Mouse (Mus musculus) retina, postnatal 1 day (tissue): ENCODE data around the gene Padi4.

Experiments
- DNase-seq: peaks from one replicate; pipeline ENCODE4 v3.0.0-alpha.2; 2012

Gene Padi4

DNA sequence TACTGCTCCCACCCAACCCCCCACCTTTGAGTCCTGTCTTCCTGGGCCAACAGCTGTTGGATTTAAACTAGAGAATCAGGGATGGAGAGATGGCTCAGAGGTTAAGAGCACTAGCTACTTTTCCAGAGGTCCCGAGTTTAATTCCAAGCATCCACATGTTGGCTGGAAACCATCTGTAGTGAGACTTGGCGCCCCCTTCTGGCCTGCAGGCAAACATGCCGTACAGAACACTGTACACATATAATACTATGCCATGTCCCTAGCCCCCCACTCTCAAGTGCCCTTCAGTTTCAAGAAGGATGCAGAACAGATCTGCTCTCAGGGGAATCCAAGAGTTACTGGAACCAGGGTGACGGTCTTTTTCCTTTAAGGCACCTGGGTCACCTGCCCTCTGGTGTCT lies 42.4 kb downstream of the Padi4 start:
- no peak for DNase-seq

DNA sequence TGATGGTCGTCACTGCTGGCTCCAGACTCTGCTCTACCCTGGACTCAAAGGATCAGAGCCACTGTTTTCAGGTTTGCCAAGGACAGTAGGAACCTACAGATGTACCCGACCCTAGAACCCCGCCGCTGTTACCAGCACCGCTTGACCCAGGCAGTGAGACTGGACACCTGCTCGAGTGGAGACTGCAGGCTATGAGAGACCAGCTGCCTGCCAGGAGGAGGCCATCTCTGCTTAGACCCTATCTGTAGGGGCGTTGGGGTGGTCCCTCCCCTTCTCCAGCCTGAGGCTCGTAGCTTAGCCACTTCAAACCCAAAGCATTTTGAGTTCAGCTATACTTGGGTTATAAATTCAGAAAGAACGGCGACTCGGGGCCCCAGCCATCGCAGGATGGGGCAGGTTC lies 47.1 kb downstream of the Padi4 start:
- no peak for DNase-seq

DNA sequence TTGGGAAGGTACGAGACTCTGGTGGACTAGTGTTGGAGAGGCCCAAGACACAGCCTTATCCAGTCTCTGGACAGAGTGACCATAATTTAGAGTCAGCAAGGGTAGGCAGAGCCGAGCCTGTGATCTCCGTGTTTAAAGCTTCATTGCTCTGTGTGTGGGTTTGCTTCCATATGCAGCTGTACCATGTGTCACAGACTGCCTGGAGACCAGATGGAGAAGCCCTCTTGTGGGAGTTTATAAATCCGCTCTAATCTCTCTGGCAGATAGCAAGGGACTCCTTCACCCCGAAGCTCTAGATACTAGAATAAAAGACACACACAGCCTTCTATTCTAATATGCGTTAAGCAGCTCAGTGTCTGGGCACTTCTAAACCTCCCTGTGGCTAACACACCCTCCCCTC lies 49.3 kb downstream of the Padi4 start:
- peak; percentile 76 for DNase-seq

DNA sequence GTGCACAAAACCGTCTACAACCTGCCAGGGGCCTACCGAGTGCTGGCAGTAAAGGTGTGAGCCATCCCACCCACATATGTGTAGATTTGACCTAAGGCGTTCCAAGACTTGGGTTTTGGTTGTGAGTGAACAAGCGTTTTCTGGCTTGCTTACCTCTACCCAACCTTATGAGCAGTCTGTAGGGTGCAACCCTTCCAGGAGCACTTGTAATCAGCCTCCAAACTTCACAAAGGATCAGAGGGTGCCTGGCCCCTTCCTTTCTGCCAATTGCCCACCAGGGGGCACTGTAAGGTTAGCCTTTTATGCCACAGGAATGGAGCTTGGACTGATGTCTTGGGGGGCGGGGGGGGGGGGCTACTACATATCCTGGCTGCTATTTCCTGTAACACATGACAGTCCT lies 50.2 kb downstream of the Padi4 start:
- peak; percentile 79 for DNase-seq

DNA sequence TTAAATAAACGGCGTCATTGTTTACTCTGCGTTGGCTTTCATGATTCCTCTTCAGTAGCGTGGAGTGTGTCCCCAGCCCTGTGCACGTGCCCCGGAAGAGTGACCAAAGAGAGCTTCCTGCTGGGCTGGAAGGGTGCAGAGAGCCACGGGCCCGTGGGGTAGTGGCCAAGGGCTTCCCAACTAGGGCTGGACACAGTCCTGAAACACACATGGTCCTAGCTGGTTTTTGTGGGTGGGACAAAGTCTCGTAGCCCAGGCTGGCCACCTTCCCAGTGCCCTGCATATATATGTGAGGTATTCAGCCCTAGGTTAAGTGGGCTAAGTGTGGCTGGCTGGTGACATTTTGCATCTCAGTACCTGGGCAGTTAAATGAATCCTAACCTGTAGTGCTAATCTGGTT lies 50.8 kb downstream of the Padi4 start:
- DNase-seq, result no peak

DNA sequence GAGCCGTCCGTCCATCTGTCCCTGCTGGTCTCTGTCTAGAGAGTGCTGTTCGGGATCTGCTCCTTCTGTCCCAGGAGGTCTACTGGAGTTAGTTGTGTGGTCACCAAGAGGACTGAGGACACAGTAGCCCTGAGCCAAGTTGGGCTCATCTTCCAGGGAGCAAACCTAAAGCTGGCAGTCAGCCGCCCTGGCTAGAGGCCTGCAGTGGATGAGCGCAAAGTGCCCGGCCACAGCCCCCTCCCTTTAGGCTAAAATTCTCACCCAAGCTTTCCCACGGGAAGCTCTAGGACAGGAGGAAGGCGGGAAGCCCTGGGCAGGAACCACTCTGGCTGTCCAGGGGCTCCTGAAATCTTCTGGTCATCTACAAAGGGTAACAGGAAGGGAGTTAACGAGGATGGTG lies 51.3 kb downstream of the Padi4 start:
- no peak for DNase-seq

DNA sequence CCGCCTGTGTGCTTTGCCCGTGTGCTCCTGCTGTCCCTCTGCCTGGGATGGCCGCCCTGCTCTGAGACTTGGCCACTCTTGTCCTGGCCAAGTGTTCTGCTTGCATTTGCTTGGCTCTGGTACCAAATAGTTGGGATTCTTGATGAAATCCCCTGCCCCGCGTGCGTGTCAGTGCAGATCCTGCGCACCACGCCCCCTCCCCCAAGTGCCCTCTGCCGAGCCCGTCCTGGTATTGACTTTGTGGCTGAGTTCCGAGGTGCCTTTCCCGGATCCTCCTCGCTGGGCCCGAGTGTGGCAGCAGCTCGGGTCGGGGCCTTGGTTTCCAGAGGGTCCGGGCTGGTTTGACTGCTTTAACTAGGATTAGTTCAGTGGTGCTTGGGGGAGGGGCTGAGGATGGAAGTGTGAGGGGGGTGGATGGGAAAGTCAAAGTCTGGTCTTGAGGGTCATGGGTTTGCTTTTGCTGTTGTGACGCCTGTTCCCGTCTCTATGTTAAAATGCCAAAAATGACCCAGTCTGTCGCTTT lies 52.0 kb downstream of the Padi4 start:
- DNase-seq, result no peak

DNA sequence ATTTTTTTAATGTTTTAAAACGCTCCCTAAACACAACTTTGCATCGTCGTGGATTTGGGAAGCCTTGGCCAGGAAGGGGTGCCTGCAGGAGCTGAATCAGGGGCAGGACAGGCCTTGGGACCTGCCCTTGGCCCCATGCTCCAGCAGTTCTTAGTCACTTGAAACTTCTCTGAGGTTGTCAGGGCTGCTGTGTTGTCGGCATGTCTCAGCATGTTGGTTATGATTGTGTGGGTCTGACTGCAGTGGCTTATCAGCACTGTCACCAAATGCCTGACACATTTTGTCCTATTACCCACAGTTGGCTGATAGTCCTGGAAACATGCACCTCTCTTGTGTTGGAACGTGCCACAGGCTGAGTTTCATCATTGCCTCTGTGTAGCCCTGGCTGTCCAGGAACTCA lies 53.9 kb downstream of the Padi4 start:
- DNase-seq, result no peak

DNA sequence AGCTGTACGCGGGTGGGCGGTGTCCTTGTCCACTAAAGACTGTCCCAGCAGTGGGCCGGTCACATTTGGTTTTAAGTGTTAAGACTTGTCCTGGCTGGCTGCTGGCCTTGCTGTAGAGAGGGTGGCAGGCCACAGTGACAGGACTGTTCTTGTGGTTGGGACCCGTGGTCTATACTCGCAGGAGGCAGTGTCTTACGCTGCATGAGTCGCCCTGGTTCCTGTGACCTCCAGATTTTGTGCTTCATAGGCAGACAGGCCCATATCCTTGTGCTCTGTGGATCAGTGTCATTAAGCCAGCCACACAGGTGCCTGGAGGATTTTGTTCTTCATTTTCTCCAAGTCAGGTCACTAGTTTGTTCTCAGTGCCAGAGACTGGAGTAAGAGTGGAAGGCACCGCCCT lies 55.6 kb downstream of the Padi4 start:
- no peak for DNase-seq

DNA sequence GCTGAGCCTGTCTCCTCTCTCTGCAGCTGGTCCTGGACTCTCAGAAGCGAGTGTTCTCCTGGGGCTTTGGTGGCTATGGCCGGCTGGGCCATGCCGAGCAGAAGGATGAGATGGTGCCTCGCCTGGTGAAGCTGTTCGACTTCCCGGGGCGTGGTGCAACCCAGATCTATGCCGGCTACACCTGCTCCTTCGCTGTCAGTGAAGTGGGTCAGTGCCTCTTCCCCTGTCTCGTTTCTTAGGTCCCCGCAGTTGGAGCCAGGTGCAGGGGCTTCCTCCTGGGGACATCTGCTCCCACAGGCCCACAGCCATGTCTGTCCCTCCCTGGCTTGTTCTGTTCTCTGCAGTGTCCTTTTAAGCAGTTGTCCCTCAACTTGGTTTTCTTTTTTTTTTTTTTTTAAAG lies 57.0 kb downstream of the Padi4 start:
- no peak for DNase-seq

DNA sequence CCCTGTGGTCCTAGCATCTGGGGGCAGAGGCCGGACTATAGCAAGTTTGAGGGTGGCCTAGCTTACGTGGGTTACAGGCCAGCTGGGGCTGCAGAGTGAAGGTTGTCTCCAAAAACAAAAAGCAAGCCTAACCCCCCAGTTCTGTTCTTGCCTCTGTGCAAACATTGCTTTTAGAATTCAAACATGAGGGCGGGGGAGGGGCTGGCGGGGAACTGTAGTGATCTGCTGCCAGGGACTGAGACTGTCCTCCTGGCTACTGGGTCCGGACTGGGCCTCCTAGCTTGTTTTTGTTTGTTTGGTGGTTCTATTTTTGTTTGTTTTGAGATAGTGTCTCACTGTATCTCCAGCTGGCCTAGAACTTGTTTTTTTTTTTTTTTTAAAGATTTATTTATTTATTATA lies 59.5 kb downstream of the Padi4 start:
- DNase-seq, result no peak

DNA sequence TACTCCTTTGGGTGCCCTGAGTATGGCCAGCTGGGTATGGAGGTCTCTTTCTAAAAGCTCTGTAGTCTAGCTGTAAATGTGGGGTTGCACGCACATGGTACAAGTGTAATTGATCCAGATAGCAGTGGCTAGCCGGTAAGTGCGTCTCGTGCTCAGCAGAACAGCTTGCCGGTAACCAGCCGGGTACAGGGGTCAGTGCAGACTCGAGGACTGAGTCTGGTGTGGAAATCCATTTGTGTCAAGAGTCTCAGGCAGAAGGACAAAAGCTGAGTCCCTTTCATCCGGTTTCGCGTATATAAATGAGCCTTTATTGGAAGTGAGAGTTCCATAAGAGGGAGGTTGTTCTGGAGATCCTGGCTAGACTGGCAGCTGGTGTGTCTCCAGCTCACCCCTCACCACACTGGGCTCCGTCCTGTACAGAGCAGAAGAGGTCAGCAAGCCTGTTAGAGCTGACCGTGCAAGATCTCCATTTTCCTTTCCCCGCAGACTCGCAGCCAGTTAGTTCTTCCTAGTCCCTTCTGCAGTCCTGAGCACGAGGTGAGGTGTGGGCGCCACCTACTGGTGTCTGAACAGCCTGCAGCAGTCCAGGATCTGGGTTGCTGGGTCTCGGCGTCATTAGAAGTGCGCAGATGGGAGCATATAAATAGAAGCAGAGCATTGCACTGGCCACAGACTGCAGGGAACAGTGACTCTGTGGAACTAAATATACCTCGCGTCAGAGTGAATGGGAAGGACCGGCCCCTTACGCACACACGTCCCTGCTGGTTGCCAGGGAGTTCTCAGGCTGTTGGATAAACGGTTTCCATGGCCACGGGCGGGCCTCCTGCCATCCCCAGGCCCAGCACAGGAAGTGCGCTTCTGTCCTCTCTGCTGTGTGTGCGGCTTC lies 60.3 kb downstream of the Padi4 start:
- DNase-seq, result peak; percentile 93

DNA sequence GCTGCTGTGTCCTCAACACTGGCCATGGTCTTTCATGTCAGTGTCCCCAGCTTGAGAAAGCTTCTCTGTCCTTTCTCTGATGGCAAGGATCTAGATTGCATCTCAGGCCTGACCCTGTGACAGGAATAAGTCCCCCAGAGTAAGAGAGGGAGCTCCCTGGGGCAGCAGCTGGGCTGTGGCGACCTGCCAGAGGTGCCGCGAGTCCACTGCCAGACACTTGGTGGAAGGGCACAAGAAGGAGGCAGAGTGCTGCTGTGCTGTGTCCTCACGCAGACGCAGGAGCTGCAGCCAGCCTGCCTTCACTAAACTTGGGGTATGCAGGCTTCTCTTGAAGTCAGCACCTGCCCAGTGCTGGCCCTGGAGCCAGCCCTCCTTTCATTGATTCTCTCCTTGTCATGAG lies 62.7 kb downstream of the Padi4 start:
- DNase-seq, result no peak

DNA sequence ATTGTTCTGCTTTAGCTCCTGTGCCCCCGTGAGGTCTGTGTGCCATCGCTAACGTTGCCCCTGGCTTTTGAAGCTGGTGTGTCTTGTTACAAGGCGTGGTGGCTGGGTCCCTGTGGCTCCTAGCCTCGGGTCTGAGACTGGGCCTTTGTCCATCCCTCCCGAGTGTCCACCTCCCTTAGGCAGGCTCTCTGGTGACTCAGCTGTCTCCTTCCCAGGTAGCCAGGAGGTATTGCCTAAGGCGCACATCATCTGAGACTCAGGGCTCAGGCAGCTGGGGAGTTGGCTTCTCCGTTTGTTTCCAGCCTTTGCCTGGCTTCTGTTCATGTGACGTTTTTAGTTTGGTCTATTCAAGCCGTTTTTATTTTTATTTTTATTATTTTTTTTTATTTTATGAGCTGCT lies 63.3 kb downstream of the Padi4 start:
- DNase-seq, result no peak

DNA sequence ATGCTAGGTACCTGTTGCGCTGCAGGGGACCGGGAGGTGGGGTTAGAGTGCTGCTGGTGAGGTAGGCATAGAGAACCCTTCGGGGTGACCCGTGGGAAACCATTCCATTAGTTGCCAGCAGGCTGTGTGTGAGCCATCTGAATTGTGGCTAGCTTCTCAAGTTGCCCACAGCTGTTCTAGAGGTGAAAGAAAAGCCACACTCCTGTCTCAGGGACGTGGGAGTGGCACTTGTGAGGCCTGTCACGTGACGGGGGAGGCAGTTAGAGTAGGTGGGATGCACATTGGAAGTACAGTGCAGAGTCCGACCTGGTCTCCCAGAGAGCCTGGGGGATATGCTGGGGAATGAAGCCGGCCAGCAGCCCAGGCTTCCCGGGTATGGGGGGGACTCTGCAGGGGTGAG lies 64.4 kb downstream of the Padi4 start:
- DNase-seq, result no peak

DNA sequence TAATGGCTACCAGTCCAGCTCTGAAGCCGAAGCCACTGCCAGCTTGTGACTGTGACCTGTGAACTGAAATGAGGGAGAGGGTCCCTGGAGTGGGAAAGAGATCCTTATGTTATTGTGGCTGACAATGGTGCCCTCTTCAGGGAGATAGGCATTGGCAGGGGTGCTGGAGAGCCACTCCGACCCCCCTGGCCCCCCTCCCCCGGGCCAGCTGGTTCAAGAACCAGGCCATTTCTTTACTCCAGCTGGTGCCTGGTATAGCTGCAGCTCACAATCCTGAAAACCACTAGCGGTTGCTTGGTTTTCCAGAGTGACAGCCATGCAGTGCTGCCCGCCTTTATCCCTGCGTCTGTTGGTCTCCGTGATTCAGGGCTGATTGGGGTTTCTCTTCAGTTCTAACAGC lies 64.9 kb downstream of the Padi4 start:
- peak; percentile 50 for DNase-seq

DNA sequence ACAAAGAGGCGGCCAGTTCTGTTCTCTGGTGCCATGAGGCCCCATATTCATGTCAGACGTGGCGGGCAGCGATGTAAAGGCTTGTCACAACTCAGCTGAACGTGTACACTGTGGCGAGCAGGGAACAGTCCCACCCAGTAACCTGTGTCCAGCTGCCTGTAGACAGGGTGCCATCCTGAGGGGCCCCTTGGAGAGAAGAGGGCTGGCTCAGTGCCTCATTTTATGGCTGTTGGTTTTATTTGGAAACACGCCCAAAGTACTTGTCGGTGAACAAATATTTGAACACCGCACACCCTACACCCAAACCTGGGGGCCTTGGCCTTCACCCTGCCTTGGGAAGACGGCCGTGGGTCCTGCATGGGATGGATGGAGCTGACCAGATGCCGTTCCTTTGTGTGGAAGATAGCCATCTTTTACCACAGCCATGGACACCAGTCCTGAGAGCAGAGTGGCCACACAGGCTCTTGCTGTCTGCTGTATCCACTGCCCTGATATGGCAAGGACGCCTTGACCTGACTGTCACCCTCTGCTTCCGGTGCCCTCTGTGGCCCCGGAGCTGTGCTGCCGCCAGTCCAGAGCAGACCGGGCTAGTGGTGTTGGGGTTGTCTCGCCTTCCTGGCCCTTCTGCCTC lies 65.6 kb downstream of the Padi4 start:
- no peak for DNase-seq

DNA sequence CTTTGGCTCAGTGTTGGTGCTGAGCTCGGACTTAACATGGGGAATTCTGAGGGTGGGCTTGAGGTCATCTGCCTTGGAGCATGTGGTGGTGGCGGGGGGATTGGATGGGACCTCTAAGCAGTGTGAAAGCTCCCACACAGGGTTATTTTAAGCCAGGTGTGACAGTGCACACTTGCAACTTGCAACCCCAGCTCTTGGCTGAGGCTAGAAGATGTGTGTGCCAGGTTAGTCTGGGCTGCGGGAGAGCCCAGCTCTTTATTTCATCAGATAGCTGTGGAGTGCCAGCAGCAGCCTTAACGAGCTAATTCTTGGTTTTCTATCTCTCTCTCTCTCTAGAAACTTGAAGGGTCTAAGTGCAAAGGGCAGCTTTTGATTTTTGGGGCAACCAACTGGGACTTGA lies 66.4 kb downstream of the Padi4 start:
- no peak for DNase-seq

DNA sequence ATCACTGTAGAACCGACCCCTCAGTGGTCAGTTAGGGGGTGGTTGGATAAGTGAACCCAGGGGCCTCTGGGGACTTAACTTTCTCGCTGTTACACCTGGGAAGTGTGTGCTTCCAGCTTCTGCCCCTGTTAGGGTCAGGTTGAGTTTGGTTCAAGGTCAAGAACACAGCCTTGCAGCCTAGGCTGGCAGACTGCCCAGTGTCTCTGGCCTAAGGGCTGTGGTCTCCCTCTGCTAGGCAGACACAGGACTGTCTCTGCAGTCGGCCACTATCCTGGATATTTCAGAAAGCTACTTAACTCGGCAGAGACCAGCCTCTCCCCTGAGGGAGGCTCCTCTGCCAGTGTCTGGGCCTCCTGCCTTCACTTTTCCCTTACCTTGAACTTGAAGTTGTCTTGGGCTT lies 69.9 kb downstream of the Padi4 start:
- peak; percentile 32 for DNase-seq

DNA sequence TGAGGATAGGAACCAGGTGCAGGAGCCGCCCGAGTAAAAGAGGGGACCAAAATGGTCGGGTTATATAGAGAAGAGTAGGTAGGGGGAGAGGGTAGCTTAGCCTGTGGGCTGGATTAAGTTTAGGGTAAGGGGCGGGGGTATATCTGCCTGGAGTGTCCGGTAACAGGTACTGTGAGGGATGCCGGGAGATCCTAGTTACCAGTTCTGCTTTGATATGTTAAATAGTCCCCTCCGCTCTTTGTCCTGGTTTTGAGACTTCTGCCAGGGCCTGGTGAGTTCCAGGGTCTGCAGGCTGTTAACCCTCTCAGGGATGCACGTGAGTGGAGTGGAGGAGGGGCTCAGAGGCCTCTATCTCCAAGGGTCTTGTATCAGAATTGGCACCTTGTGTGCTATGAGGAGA lies 70.4 kb downstream of the Padi4 start:
- peak; percentile 29 for DNase-seq

DNA sequence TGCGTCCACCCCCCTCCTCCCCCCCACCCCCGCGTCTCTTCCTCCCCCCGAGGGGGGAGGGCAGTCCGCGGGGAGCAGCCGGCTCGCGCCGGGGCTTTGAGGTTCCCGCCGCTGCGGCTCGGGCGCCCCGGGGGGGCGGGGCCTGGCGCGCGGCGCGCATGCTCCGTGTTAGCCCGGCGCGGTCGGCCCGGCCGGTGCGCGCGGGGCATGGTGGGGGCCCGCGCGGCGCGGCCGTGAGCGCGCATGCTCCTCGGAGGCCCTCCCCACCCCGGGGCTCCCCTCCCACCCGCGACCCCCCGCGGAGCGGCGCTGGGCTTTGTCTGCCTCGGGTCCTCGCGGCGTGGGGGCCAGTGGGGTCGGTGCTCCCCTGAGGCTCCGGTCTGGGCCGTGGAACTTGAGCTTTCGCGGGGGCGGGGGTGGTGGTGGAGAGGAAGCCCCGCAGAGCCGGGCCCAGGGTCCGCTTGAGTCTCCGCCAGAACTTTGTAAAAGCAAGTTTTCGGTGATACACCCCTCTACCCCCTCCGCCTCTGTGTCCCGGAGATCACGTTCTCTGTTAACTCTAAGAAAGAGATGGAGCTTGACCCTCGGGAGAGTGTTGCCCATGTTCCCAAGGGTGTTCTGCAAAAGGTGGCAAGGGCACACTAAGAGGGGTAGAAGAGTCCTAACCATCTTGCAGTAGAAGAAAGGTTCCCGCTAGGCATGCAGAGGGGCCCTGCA lies 71.3 kb downstream of the Padi4 start:
- peak; percentile 88 for DNase-seq

DNA sequence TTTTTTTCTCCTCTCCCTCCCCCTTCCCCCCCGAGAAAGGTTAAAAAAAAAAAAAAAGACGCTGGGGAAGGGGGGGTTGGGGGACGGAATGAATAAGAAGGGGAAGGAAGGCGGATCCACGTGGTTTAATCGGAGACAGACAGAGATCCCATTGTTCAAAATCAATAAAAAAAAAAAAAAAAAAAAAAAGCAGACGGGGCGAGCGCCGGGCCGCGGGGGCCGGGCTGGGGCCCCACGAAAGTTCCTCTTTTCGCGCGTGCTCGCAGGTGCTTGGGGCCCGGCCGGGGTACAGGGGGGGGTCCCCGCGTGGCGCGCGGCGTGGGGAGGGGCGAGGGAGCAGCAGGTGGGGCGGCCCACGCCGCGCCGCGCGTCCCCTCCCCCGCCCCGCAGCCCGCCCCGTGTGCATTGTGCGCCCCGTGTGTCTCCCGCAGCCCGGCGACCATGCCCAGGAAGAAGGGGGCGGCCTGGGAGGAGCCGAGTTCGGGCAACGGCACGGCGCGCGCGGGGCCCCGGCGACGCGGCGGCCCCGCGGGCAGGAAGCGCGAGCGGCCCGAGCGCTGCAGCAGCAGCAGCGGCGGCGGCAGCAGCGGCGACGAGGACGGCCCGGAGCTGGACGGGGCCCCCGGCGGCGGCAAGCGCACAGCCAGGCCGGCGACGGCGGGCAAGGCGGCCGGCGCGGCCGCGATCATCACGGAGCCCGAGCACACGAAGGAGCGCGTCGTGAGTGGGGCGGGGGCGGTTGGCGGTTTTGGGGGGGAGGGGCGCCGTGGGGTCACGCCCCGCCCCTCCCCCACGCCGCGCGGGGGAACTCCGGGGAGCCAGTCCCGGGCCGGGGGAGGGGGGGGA lies 72.1 kb downstream of the Padi4 start:
- peak; percentile 87 for DNase-seq
